Mouse (Mus musculus) CH12.LX (cell line): ENCODE data around the gene Armh1.

Source experiments
- CHD1 ChIP-seq: IDR thresholded peaks from 2 replicates; pipeline ENCODE4 v1.6.1; 2012; ENCODE audit warnings: low read depth, low read length, improper control_type of control experiment, inconsistent platforms
- CTCF ChIP-seq, 2 experiments: IDR thresholded peaks in 1 of 2; conservative IDR thresholded peaks in 1 of 2; 2 replicates each; pipeline ENCODE4 v1.5.1; 2011 to 2012; ENCODE audit warnings: low read depth in 2 of 2, low read length in 2 of 2, improper control_type of control experiment in 1 of 2, inconsistent platforms in 1 of 2, mild to moderate bottlenecking in 1 of 2, moderate library complexity in 1 of 2
- EP300 ChIP-seq: IDR thresholded peaks from 2 replicates; pipeline ENCODE4 v1.6.1; 2011; ENCODE audit warnings: low read length, improper control_type of control experiment
- ETS1 ChIP-seq: conservative IDR thresholded peaks from 2 replicates; pipeline ENCODE4 v1.6.1; 2012; ENCODE audit warnings: low read depth, mild to moderate bottlenecking, inconsistent platforms, low read length, improper control_type of control experiment, moderate library complexity
- PAX5 ChIP-seq: IDR thresholded peaks from 2 replicates; pipeline ENCODE4 v1.6.1; 2012; ENCODE audit warnings: low read length, inconsistent platforms, mixed read lengths
- POLR2A ChIP-seq: IDR thresholded peaks from 2 replicates; pipeline ENCODE4 v1.6.1; 2011; ENCODE audit warnings: low read depth, mild to moderate bottlenecking, improper control_type of control experiment, low read length
- ZC3H11A ChIP-seq: IDR thresholded peaks from 2 replicates; pipeline ENCODE4 v1.6.1; 2012; ENCODE audit warnings: low read depth, mild to moderate bottlenecking, inconsistent platforms, low read length, improper control_type of control experiment
- ZKSCAN1 ChIP-seq: IDR thresholded peaks from 2 replicates; pipeline ENCODE4 v1.6.1; 2012; ENCODE audit warnings: low read depth, inconsistent platforms, low read length, improper control_type of control experiment, borderline replicate concordance

DNA sequence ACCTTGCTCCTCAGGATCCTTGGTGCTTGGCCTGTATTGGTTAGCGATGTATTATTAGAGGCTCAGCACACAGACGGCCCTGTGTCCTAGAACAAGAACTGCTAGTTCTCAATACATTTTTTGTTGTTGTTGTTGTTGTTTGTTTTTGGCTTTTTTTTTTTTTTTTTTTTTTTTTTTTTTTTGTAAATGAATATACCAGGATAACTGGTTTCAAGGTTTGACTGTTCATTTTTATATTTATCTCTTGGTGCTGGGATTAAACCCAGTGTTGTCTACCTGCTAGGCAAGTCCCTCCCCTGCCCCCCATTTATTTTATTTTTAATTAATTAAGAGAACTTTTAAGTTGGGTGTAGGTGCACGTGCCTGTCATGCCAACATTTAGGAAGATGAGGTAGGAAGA is 63.0 kb downstream of the Armh1 start:
- no peak for TF ChIP-seq POLR2A
- TF ChIP-seq EP300, result no peak
- TF ChIP-seq CTCF (conservative IDR thresholded peaks at IDR 0.05 in 1 of 2, IDR thresholded peaks at IDR 0.05 in 1 of 2; ENCODE audit: low read depth in 2 of 2, low read length in 2 of 2), result no peak
- no peak for TF ChIP-seq CHD1
- no peak for TF ChIP-seq ETS1
- no peak for TF ChIP-seq ZC3H11A
- TF ChIP-seq ZKSCAN1, result no peak
- no peak for TF ChIP-seq PAX5
